Mouse (Mus musculus) embryonic facial prominence, embryonic 14.5 days (tissue): ENCODE measurements around the gene Limch1. TPM values are rescaled to one million over a fixed set of nuclear protein-coding genes. Genes with fewer than 3 reads are reported as not detected.

ENCODE experiments used
- ATAC-seq: fragments of 200-750 bp; cut with Nextera tagmentation; 2 replicates; pipeline ENCODE4 v1.8.0; 2017; ENCODE audit warnings: low read depth, moderate number of reproducible peaks, moderate TSS enrichment
- DNase-seq: peaks from one replicate; pipeline ENCODE4 v3.0.0-alpha.2; 2015; ENCODE audit warnings: low spot score
- H3K27ac ChIP-seq: fragments of 300-500 bp; sonication (generic); replicated peaks from 2 replicates; pipeline ENCODE4 v1.5.1; 2014; ENCODE audit warnings: low read depth, mild to moderate bottlenecking, low read length, moderate library complexity
- H3K27me3 ChIP-seq: fragments of 300-500 bp; sonication (generic); replicated peaks from 2 replicates; pipeline ENCODE4 v1.6.1; 2014; ENCODE audit warnings: low read length; ENCODE audit not compliant: control insufficient read depth, insufficient read depth
- H3K36me3 ChIP-seq: fragments of 300-500 bp; sonication (generic); 2 replicates; pipeline ENCODE4 v1.6.1; 2014; ENCODE audit warnings: low read length, mixed read lengths; ENCODE audit not compliant: control insufficient read depth, insufficient read depth
- H3K4me1 ChIP-seq: fragments of 300-500 bp; sonication (generic); 2 replicates; pipeline ENCODE4 v1.6.1; 2014; ENCODE audit warnings: antibody characterized with exemption, low read length; ENCODE audit not compliant: control insufficient read depth, insufficient read depth
- H3K4me2 ChIP-seq: fragments of 300-500 bp; sonication (generic); 2 replicates; pipeline ENCODE4 v1.6.1; 2014; ENCODE audit warnings: low read depth, mild to moderate bottlenecking, low read length, moderate library complexity, mixed read lengths
- H3K4me3 ChIP-seq: fragments of 300-500 bp; sonication (generic); 2 replicates; pipeline ENCODE4 v1.5.1; 2014; ENCODE audit warnings: low read depth, mild to moderate bottlenecking, low read length
- H3K9ac ChIP-seq: fragments of 300-500 bp; sonication (generic); 2 replicates; pipeline ENCODE4 v1.6.1; 2014; ENCODE audit warnings: low read depth, mild to moderate bottlenecking, low read length, moderate library complexity, mixed read lengths
- H3K9me3 ChIP-seq: fragments of 300-500 bp; sonication (generic); 2 replicates; pipeline ENCODE4 v1.6.1; 2016; ENCODE audit warnings: low read length; ENCODE audit not compliant: control insufficient read depth
- WGBS: fragments of 180-500 bp; shearing (Covaris S2); extraction: QIAGEN DNeasy Blood & Tissue Kit; methylation state at CpG from one replicate; pipeline ENCODE4 v1.1.7; 2014; 5-methylcytosine and 5-hydroxymethylcytosine counted together
- polyA plus RNA-seq: library from polyadenylated mRNA; unstranded; fragments of >200 nt; fragmentation: Nextera tagmentation; extraction: Ambion mirVana; gene quantifications from 2 replicates; pipeline ENCODE4 v1.2.1, GENCODE M21; 2014

Gene Limch1
- polyA plus RNA-seq, 1 experiment from 2014 or later, result 71.1 TPM

DNA sequence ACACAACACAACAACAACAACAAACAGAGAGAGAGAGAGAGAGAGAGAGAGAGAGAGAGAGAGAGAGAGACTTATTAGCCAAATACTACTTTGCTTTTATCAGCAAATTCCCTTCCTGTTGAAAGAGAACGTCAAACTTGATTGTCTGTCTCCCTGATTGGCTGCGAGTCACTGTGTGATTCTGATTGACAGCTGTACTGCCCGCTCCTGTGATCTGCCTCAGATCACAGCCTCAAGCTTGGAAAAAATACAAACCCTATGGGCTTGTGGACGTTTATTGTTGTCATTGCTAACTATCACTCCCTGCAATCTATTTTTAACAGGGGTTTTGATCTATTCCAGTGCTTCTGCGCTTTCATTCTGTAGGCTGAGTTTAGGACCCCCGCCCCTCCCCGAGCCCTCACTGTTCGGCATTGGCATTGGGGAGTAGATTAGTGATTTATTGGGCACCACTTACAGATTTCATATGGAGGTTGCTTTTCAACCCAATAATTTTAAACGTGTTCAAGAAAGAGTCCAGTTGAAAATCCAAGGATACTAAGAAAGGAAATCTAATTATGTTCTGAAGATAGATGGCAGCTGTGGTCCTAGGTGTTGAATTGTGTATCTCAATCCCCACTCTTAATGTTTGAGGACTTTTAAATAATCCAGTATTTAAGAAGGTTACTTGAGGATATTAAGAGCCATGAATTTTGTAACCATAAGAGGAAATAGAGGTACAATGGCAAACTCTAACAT, 39.2 kb downstream of the Limch1 start:
- no peak overlapping the region for H3K27ac ChIP-seq
- no peak for DNase-seq
- H3K4me1 ChIP-seq, result peaks cover 5% of the 10 kb centered on the region; the same call in 1 of the 2 replicates
- no peaks in the 10 kb centered on the region for H3K27me3 ChIP-seq
- H3K36me3 ChIP-seq, result no peaks in the 10 kb centered on the region
- 67% methylated on average over 9 of the region's 9 CpGs for WGBS
- no peak overlapping the region for H3K4me2 ChIP-seq
- 0 out of 2 replicates have a peak, but pooled peaks cover 3% of the 10 kb centered on the region for H3K9me3 ChIP-seq
- no peak overlapping the region for H3K9ac ChIP-seq
- H3K4me3 ChIP-seq, result no peak overlapping the region
- ATAC-seq, result no peak

- WGBS, result 35% methylated on average over 1 of the region's 1 CpGs
- ATAC-seq, result no peak
Observed at GRCm38 (mm10) chr5:66785995-66786620, 40.5 kb downstream of the Limch1 start.

GRCm38 (mm10) chr5:66786621-66787061, 41.0 kb downstream of the Limch1 start:
- Histone ChIP-seq H3K36me3 (no peaks in the 10 kb centered on the region), H3K9ac (no peak overlapping the region), H3K4me1 (peaks cover 5% of the 10 kb centered on the region; the same call in 1 of the 2 replicates), H3K9me3 (0 out of 2 replicates have a peak, but pooled peaks cover 3% of the 10 kb centered on the region), H3K27ac (no peak overlapping the region; the same call in 1 of the 2 replicates), H3K4me3 (no peak overlapping the region), H3K27me3 (no peaks in the 10 kb centered on the region), H3K4me2 (no peak overlapping the region)
- 61% methylated on average over 8 of the region's 8 CpGs for WGBS
- DNase-seq, result peak; percentile 84
- ATAC-seq, result no peak

More at GRCm38 (mm10) chr5:66785995-66786620, 40.5 kb downstream of the Limch1 start:
- no peak for DNase-seq
- Histone ChIP-seq H3K9ac (no peak overlapping the region), H3K27ac (no peak overlapping the region; the same call in 1 of the 2 replicates), H3K4me1 (peaks cover 5% of the 10 kb centered on the region; the same call in 1 of the 2 replicates), H3K4me2 (no peak overlapping the region), H3K27me3 (no peaks in the 10 kb centered on the region), H3K36me3 (no peaks in the 10 kb centered on the region), H3K9me3 (0 out of 2 replicates have a peak, but pooled peaks cover 3% of the 10 kb centered on the region), H3K4me3 (no peak overlapping the region)

GRCm38 (mm10) chr5:66789041-66789440, 43.4 kb downstream of the Limch1 start:
- ATAC-seq (no peak), DNase-seq (no peak)
- Histone ChIP-seq H3K27ac (no peak overlapping the region), H3K9ac (no peak overlapping the region), H3K4me2 (no peak overlapping the region), H3K4me1 (peaks cover 5% of the 10 kb centered on the region; the same call in 1 of the 2 replicates), H3K9me3 (no peaks in the 10 kb centered on the region), H3K27me3 (no peaks in the 10 kb centered on the region), H3K36me3 (no peaks in the 10 kb centered on the region), H3K4me3 (no peak overlapping the region)
- 74% methylated on average over 3 of the region's 3 CpGs for WGBS

- Histone ChIP-seq H3K9me3 (no peaks in the 10 kb centered on the region), H3K4me1 (peaks cover under 1% of the 10 kb centered on the region; the same call in 1 of the 2 replicates), H3K9ac (no peak overlapping the region), H3K36me3 (no peaks in the 10 kb centered on the region), H3K4me3 (no peak overlapping the region), H3K27ac (no peak overlapping the region), H3K4me2 (no peak overlapping the region), H3K27me3 (no peaks in the 10 kb centered on the region)
- ATAC-seq (0 out of 2 replicates have a peak, but pooled peaks have one; percentile 22), DNase-seq (no peak)
- 61% methylated on average over 6 of the region's 6 CpGs for WGBS
Observed at GRCm38 (mm10) chr5:66791161-66791560, 45.5 kb downstream of the Limch1 start.

DNA sequence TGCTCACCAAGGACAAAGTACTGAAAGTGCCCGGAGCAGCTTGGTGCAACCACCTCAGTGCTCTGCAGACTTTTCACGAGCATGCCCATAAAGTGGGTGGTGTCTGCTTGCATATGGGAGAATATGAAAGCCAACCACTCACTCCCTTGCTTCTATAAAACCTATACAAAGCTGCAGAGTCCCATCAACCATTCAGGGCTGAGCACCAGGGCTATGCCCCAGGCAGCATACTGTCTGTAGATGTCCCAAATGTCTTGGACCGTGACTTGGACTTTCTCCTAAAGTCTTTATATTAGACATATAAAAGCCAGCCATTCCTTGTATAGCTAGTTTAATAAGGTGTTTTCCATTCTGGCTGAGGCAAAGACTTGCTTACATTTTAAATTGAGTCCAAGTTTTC, 47.6 kb downstream of the Limch1 start:
- ATAC-seq (no peak), DNase-seq (no peak)
- Histone ChIP-seq H3K27me3 (no peaks in the 10 kb centered on the region), H3K4me3 (no peak overlapping the region), H3K4me1 (peaks cover 5% of the 10 kb centered on the region; the same call in 1 of the 2 replicates), H3K4me2 (no peak overlapping the region), H3K9me3 (no peaks in the 10 kb centered on the region), H3K36me3 (no peaks in the 10 kb centered on the region), H3K27ac (no peak overlapping the region), H3K9ac (no peak overlapping the region)
- WGBS, result 93% methylated on average over 3 of the region's 3 CpGs

DNA sequence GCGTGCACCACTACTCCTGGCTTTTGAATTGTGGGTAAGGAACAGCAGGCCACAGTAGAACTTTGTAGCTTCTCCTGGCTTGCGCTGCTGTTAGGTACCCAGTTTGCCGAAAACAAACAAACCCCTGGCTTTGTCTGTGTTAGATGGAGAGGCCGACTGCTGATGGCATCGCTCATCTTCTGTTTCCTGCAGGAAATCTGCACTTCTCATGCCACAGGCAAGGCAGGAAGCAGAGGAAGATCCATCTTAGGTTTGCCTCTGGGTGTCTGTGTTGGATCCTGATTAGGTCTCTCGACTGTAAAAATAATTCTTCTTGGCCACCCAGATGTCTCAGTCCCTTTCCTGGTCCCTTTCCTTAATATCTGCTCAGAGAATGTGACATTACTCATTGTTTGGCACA, 51.7 kb downstream of the Limch1 start:
- H3K4me1 ChIP-seq, result peaks cover 19% of the 10 kb centered on the region; the same call in 1 of the 2 replicates
- no peak overlapping the region for H3K9ac ChIP-seq
- no peak overlapping the region for H3K4me2 ChIP-seq
- no peak for DNase-seq
- H3K27me3 ChIP-seq, result no peaks in the 10 kb centered on the region
- H3K36me3 ChIP-seq, result no peaks in the 10 kb centered on the region
- ATAC-seq, result no peak
- H3K4me3 ChIP-seq, result no peak overlapping the region
- 0 out of 2 replicates have a peak overlapping the region, but pooled peaks have one; percentile 52 for H3K27ac ChIP-seq
- no peaks in the 10 kb centered on the region for H3K9me3 ChIP-seq
- 72% methylated on average over 6 of the region's 6 CpGs for WGBS

GRCm38 (mm10) chr5:66798135-66798534, 52.5 kb downstream of the Limch1 start:
- DNase-seq, result no peak
- Histone ChIP-seq H3K9ac (no peak overlapping the region), H3K4me1 (peaks cover 19% of the 10 kb centered on the region; the same call in 1 of the 2 replicates), H3K4me2 (no peak overlapping the region), H3K27me3 (no peaks in the 10 kb centered on the region), H3K4me3 (no peak overlapping the region), H3K36me3 (no peaks in the 10 kb centered on the region), H3K9me3 (no peaks in the 10 kb centered on the region), H3K27ac (peak overlapping the region; percentile 52; the same call in 1 of the 2 replicates)
- 42% methylated on average over 3 of the region's 3 CpGs for WGBS
- ATAC-seq, result 0 out of 2 replicates have a peak, but pooled peaks have one; percentile 4
